Mouse (Mus musculus) spleen, postnatal 0 days (tissue): Measurements from ENCODE around the gene Depdc5. TPM values are rescaled to one million over a fixed set of nuclear protein-coding genes. Genes with fewer than 3 reads are reported as not detected.

Source experiments
- polyA plus RNA-seq: library from polyadenylated mRNA; unstranded; fragments of >200 nt; fragmentation: Nextera tagmentation; extraction: Ambion mirVana; gene quantifications from 2 replicates; pipeline ENCODE4 v1.2.1, GENCODE M21; 2015

Gene Depdc5
- 10.1 and 10.2 TPM in 2 replicates for polyA plus RNA-seq

GRCm38 (mm10) chr5:32863253-32864228, at the start of gene Depdc5:
TSS of gene Depdc5 (plus strand) at chr5:32863701.

GRCm38 (mm10) chr5:32827009-32827408, 36.5 kb upstream of the Depdc5 start, which contains the start of gene Gm20671:
TSS of gene Gm20671 (minus strand) at chr5:32827109.

GRCm38 (mm10) chr5:32853731-32854507, 9.6 kb upstream of the Depdc5 start, which contains the start of gene Prr14l:
TSS of gene Prr14l (minus strand) at chr5:32854256.

GRCm38 (mm10) chr5:33018561-33019425, 155.3 kb downstream of the Depdc5 start, which contains the start of gene Ywhah:
TSS of gene Ywhah (plus strand) at chr5:33018816.

Other genes with a start within 250 kb of the Depdc5 start
- gene Pisd, start 78.1 kb upstream of the Depdc5 start, polyA plus RNA-seq = 23.0 and 29.2 TPM in 2 replicates
- not detected in 2 replicates for gene Gm20671, start 36.6 kb upstream of the Depdc5 start, polyA plus RNA-seq
- 11.1 and 13.1 TPM in 2 replicates for gene Prr14l, start 9.4 kb upstream of the Depdc5 start, polyA plus RNA-seq
- 247 and 253 TPM in 2 replicates for gene Ywhah, start 155.1 kb downstream of the Depdc5 start, polyA plus RNA-seq
- gene Slc5a1, start 240.5 kb downstream of the Depdc5 start, polyA plus RNA-seq = not detected in 2 replicates